Mouse (Mus musculus): Measurements from ENCODE around the gene Zfp704. TPM values are rescaled to one million over a fixed set of nuclear protein-coding genes. Genes with fewer than 3 reads are reported as not detected.

Zfp704 gene
- total RNA-seq, 2 experiments from 2014 or later, result 4.7 to 5.6 TPM

- DNase-seq (ENCODE audit: low spot score), result no peak
Measured at GRCm38 (mm10) chr3:9519491-9519890, 90.4 kb downstream of the Zfp704 start.

DNA sequence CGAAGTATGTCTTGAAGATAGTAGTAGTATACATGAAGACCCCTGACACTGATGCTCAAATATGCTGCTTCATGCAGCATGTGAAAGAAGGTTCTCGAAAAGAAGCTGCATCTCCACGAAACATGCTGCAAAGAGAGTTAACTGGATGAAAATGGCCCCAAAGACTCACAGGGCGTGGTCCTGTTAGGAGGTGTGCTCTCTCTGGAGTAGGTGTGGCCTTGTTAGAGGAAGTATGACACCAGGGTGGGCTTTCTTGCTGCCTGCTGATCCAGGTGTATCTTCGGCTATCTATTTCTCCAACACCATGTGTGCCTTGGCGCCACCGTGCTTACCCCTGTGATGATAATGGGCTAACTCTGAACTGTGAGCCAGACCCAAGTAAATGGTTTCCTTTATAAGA is 90.9 kb downstream of the Zfp704 start:
- no peak for DNase-seq (ENCODE audit: low spot score)

DNA sequence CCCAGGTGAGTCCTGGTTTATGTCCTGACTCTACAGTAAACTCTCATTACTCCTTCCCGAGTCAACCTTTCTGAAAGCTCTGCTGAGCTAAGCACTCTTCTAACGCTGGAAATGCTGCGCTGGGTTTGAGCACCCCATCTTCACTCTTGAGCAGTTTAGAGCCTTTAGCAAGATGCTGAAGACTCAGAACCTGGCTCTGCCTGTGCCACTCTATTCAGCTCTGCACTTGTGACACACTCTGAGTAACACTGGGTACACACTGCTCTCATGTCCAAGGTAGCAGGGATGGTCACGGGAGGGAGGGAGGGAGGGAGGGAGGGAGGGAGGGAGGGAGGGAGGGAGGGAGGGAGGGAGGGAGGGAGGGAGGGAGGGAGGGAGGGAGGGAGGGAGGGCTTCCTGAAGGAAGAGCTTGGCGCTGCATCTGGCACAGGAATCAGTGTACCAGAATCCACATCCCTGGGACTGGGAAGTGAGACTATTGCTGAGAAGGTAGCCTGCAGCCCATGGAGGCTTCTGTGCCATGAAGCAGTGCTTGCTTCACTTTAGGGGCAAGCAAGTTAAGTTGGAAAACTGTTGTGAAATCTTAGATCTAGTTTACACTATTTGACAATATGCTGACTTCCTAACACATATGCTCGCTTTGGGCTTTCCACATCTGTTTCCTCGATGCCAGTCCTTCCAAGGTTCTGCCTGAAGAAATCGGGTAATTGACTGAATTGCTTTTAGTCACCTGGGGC is 93.6 kb downstream of the Zfp704 start:
- DNase-seq (ENCODE audit: low spot score), result no peak

GRCm38 (mm10) chr3:9515527-9515926 is 94.4 kb downstream of the Zfp704 start:
- no peak for DNase-seq (ENCODE audit: low spot score)

DNA sequence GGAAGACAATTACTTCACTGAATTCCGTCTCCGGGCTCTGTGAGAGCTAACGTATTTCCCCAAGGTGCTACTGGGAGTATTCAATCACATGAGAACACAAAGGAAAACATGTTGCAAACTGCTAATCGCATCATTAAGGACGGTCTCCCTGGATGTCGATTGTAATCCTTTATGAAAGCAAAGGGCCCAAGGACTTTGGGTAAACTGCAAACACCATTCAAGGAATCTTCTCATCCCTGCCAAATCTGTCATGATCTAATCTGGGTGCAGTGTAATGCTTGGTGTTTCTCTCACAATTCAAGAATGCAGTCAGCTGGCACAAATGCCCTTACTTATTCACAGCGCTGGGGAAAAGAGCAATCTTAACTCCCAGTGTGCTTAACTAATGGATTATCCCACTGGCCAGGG is 96.2 kb downstream of the Zfp704 start:
- peak; percentile 52 for DNase-seq (ENCODE audit: low spot score)

DNA sequence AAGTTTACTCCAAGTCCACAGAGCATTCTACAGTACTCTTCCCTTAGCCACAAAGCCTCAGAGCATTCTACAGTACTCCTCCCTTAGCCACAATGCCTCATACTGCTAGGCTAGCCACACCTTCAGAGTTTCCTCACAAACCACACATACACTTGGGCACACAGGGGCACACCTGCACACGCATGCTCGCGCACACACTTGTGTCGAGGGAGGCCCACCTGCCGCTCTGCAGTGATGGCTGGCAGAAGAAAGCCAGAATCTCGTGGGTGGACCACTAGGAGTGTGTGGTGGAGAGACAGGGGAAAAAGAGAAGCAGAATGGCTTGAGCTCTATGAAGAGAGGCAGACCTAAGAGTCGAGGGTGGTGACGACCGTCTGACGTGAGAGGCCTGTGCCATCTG is 97.7 kb downstream of the Zfp704 start:
- no peak for DNase-seq (ENCODE audit: low spot score)

- DNase-seq (ENCODE audit: low spot score), result no peak
Measured at GRCm38 (mm10) chr3:9505692-9506211, 104.1 kb downstream of the Zfp704 start.

DNA sequence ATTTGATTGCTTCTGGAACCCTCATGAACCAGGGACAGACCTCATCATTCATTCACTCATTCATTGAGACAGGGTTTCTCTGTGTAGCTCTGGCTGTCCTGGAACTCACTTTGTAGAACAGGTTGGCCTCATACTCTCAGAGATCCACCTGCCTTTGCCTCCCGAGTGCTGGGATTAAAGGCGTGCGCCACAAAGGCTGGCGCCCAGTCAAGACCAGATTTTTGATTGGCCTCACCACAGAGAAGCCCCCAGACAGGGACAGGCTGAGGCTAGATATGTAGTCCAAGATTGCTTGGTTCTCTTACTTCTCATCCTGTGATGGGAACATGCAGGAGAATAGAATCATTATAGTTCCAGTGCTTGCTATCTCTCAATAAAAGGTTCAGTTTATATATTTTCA is 105.5 kb downstream of the Zfp704 start:
- no peak for DNase-seq (ENCODE audit: low spot score)

- DNase-seq (ENCODE audit: low spot score), result peak; percentile 95
Measured at GRCm38 (mm10) chr3:9500725-9501124, 109.2 kb downstream of the Zfp704 start.

DNA sequence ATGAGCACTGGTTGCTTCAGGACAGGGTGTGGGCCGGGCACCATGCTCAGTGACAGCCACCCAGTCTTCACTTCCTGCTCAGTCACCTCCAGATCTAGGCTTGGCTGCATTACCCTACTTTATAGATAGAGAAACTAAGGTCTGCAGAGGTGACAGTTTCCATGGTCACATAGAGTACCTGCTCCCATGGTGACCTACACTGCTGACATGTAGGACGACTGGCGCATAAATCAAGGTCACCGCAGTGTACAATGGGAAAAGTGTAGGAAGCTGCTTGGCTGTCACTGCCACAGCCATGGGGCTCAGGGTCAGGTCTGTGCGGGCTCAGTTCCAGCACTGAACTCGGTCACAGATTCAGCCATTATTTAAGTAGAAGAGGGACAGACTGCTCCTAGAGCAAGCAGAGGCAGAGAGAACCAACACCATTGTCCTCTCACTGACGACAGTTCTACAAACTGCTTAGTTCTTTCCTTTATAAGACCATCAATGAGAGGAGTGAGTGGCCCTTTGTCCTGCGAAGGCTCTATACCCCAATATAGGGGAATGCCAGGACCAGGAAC is 109.8 kb downstream of the Zfp704 start:
- DNase-seq (ENCODE audit: low spot score), result no peak

DNA sequence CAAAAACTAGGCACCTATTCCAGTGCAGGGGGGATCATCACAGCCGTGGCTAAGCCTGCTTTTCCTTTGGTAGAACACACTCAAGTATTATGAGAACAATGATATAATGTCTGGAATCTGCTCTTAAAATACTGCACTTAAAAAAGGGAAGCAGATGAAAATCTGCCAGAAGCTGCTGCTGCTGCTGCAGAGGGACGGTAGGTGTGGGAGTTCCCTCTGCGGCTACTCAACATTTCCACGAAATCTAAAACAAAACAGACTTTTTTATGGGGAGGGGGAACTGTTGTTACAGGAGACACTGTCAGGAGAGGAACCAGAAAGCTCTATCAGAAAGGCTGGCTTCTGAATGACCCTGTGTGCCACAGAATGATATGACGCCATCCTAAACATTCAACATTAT is 110.4 kb downstream of the Zfp704 start:
- DNase-seq (ENCODE audit: low spot score), result no peak

DNA sequence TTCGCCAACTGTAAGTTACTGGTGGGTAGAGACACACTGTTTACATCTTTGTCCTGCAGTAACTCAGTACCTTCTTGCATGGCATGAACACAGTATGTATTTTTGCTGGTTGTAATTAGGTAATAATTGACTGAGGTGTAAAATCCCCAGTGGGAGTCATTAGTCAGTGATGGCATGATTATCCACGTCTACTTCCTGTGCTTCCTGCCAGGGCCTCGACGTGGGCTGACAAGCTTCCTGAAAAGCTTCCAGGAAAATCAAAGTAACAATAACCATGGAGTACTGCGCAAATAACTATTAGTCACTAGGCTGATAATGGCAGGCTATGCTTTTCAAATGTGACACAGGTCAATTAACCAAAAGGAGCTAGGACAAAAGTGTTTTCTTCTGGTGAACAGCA is 112.6 kb downstream of the Zfp704 start:
- no peak for DNase-seq (ENCODE audit: low spot score)

- DNase-seq (ENCODE audit: low spot score), result no peak
Measured at GRCm38 (mm10) chr3:9491766-9492283, 118.1 kb downstream of the Zfp704 start.

DNA sequence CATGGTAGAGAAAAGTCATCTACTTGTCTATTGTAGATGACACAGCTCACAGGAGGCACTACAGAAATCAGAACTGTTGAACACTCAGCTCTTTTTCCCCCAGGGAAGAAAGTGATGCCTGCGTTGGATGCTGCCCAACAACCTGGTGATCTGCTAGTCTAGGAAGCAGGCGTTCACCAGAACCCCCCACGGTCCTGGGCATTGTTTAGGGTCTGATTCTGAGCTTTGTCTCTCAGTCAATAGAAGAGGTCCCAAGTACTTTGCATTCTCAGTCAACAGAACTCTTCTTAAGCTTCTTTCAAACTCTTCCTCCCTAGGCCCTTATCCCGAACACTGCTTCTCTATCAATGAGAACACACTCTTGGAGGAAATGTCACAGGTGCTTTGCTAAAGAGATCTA is 122.2 kb downstream of the Zfp704 start:
- DNase-seq (ENCODE audit: low spot score), result no peak

- no peak for DNase-seq (ENCODE audit: low spot score)
Measured at GRCm38 (mm10) chr3:9485506-9485905, 124.4 kb downstream of the Zfp704 start.

GRCm38 (mm10) chr3:9481956-9482355 is 127.9 kb downstream of the Zfp704 start:
- DNase-seq (ENCODE audit: low spot score), result no peak

GRCm38 (mm10) chr3:9481358-9481757 is 128.5 kb downstream of the Zfp704 start:
- DNase-seq (ENCODE audit: low spot score), result peak; percentile 32

- DNase-seq (ENCODE audit: low spot score), result no peak
Measured at GRCm38 (mm10) chr3:9480936-9481335, 128.9 kb downstream of the Zfp704 start.

DNA sequence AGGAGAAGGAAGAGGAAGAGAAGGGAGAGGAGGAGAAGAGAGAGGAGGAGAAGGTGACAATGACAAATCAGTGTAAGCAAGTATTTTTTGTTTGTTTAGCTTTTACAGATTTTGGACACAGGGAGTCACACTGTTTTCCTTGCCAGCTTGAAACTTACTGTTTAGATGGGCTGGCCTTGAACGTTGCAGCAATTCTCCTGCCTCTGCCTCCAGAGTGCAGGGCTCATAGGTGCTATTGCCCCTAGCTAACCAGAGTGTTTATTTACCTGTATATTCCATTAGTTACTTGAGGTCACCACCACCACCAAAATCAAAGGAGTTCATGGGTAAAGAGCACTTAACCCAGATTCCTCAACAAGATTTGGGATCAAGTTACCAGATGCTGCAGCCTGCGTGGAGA is 132.5 kb downstream of the Zfp704 start:
- DNase-seq (ENCODE audit: low spot score), result no peak

- DNase-seq (ENCODE audit: low spot score), result no peak
Measured at GRCm38 (mm10) chr3:9476336-9476735, 133.5 kb downstream of the Zfp704 start.

GRCm38 (mm10) chr3:9475501-9475900 is 134.4 kb downstream of the Zfp704 start:
- no peak for DNase-seq (ENCODE audit: low spot score)

DNA sequence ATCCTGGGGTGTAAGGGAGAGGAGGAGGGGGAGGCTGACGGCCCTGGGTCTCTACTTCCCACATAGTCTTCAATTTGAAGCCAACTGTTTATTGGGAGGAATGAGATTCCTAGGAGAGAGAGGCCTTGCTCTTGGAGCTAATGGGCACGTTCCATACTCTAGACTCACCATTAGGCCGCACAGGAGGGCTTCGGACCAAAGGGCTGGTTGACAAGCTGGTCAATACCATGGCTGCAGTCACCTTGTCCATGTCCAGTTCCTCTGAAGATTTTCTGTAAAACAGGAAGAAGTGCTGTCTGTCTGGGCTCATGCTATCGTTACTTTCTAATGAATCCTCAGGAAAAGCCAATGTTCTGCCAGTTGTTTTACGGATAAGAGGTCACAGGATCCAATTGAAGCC is 135.6 kb downstream of the Zfp704 start:
- DNase-seq (ENCODE audit: low spot score), result no peak

- peak; percentile 62 for DNase-seq (ENCODE audit: low spot score)
Measured at GRCm38 (mm10) chr3:9466287-9466686, 143.6 kb downstream of the Zfp704 start.
